Mouse (Mus musculus) T-helper 2 cell (primary cell): ENCODE results near the gene Patj.

Experiments used
- in situ Hi-C: fragments of 300-600 bp; cut with MboI, MseI; formaldehyde crosslinking; loops from one replicate; pipeline ENCODE4 v1.15.1; 2025; ENCODE audit warnings: high pct_unique_total_duplicates

Gene Patj

DNA sequence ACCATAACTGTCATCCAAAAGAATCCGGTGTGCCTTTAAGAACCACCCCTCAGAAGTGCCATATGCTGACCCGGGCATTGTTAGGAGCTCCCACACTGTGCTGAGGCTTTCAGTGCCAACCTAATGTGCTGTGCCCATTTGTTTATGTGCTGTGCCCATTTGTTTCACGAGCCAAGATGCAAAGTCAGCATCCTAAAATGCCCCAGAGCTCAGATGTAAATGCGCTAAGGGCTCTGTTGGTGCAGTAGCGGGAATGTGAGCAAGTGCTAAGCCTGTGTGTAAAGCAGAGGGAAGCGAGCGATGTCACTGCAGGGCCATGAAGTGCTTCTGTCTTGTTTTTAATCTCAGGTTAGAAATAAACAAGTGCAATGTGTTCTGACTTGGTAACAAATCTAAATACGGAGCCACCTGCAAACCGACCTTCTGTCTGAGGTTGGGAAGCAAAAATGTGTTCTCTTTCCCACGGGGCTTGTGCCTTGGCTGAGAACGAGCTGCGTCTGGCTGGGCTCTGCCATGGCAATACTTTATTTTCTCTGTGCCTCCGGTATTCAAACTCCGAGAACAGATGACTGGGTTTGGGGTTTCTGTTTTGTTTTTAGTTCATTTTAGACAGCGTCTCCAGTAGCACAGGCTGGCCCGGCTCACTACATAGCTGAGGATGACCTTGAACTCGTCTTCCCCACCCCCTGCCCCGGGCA, 239.7 kb downstream of the Patj start:
- in situ Hi-C loops, result no loop called here

DNA sequence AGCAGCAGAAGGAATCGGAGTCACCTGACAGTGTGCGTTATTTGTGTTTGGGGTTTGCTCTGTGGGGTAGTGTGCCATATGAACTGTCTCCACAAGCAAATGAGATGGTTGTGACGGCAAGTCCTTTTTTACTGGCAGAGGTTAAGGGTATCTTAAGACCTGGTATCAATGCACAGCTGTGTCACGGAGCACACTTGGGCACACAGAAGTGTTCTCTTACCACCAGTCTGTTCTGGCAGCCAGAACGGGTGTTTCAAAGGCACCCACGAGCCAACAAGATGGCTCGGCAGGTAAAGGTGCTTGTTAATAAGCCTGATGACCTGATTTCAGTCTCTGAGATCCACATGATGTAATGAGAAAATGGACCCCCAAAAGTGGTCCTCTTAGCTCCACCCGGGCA, 243.1 kb downstream of the Patj start:
- in situ Hi-C loops, result no loop called here

DNA sequence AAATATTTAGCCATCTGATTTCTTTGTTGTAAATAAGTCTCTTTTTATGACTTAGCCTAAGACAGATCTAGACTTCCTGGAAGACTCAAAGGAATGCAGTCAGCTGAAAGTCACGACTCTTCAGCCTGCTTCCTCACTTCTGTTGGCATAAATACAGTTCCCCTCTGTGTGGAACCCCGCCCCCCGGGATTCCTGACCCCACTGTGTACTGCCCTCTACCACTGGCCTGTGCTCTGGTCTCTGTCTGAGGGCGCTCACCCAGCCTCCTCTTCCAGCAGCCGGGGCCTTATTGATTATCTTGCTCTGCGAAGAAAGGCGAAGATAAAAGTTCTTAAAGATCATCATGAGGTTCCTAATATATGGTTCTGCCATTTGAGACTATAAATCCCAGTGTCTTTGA, 258.1 kb downstream of the Patj start:
- in situ Hi-C loops, result no loop called here

GRCm38 (mm10) chr4:98654419-98654821, 258.8 kb downstream of the Patj start:
- in situ Hi-C loops, result no loop called here

DNA sequence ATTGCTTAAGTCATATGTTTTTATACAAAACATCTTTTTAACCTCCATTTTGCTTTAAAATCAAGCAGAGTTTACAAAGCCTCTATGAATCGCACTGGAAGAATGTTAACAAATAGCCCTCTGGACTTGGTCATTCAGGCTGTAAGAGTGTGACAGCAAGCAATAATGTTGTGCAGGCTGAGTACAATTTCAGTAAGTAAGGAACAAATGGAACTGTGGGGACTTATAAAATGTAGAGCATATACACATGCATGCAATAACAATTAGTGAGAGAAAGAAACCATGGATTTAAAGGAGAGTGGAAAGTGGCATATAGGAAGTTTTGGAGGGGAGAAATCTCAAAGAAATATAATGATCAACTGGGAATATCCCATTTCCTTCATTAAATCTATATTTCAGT, 261.2 kb downstream of the Patj start:
- in situ Hi-C loops, result no loop called here

DNA sequence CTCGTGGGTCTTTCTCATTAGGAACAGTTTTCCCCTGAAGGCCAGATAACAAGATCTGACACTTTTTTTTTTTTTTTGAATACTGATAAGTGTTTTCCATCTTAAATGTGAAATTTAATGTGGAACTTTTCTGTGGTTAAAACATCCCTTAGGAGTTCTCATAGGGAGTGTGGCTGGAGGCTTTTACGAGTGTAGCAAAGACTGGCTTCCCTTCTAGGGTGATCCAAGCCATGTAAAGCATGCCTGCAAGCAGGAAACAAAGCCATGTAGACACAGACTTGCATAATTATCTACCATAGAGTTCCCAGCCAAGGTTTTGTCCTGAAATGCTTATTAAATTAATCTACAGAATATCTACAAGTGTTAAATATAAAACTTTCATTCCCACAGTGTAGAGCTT, 263.4 kb downstream of the Patj start:
- in situ Hi-C loops, result no loop called here

- in situ Hi-C loops, result no loop called here
Measured at GRCm38 (mm10) chr4:98660534-98660933, 264.9 kb downstream of the Patj start.

DNA sequence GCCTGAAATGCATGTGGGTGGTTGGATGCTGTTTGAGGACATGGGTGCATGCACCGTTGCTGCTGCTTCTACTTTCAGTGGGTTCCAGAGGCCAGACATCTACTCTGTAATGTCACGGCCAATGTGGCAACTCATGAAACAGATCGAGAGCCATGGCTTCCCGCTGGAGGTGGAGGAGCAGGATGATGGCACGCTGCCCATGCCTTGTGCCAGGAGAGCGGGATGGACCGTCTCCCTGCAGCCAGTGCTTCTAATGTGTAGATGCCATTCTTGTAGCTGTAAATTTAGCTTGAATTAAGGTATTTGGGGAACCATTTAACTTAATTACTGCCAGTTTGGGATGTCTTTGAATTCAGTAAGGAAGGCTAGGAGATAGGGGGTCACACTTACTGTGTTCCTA, 270.3 kb downstream of the Patj start:
- in situ Hi-C loops, result no loop called here

GRCm38 (mm10) chr4:98666451-98666850, 270.9 kb downstream of the Patj start:
- in situ Hi-C loops, result no loop called here

DNA sequence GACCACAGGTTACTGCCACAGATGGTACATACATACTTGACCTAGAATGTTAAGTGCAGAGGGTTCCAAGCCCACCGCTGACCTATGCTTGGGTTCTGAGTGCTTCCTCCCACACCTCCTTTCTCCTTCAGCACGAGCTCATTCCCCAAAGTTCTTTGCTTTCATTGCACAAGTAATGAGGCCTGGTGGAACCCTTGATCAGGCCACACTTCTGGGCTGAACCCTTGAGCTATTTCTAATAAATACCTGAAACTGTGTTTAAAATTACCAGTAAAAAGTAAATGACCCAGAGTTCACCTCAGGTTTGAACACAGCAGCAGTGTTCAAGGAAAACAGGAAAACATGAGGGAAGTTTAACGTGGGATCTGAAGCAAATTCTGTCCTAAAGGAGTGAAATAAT, 271.4 kb downstream of the Patj start:
- in situ Hi-C loops, result no loop called here

DNA sequence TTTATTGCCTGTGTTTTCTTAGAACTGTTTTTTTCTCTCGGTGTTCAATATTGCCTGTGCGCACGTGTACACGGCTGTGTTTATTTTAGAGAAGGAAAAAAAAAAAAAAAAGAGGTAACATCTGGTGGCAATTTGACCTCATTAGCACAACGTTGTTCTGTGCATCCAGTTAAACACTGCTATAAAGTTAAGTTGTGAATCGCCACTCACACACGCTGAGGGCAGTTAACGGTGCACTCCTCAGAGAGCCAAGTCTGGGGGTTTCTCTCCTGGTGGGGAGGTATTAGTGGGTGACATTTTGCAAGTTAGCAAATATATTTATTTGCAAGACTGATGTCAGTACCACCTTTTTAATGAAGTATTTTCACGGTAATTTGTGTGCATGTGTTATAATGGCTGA, 281.9 kb downstream of the Patj start:
- in situ Hi-C loops, result loop anchor here (25.0 kb wide), 2 partner anchors 340 to 540 kb away; no protein-coding TSS in a partner anchor

GRCm38 (mm10) chr4:98686678-98687267, 291.2 kb downstream of the Patj start:
- in situ Hi-C loops, result loop anchor here (25.0 kb wide), 2 partner anchors 349 to 549 kb away; no protein-coding TSS in a partner anchor

- in situ Hi-C loops, result loop anchor here (25.0 kb wide), 2 partner anchors 351 to 551 kb away; no protein-coding TSS in a partner anchor
Measured at GRCm38 (mm10) chr4:98688116-98688515, 292.5 kb downstream of the Patj start.

DNA sequence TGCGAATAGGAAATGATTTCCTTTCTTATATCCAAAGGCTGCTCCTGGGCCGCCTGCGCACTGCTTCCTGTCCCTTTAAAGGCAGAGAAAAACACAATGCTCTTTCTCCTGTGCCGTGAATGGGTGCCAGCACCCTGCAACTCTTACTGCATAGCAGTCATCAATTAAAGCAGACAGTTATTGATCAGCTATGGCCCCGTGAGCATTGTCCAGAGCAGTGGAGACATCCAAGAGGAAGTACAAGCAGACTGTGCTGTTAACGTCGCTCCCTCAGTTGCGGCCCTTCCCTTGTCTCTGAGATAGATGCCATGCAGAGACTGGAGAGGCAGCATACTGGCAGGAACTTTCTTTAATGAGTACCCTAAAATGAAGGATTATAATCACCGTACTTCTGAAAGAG, 292.9 kb downstream of the Patj start:
- in situ Hi-C loops, result loop anchor here (25.0 kb wide), 2 partner anchors 351 to 551 kb away; no protein-coding TSS in a partner anchor

- in situ Hi-C loops, result loop anchor here (25.0 kb wide), 2 partner anchors 353 to 553 kb away; no protein-coding TSS in a partner anchor
Measured at GRCm38 (mm10) chr4:98689988-98690387, 294.4 kb downstream of the Patj start.

GRCm38 (mm10) chr4:98693465-98694185, 298.0 kb downstream of the Patj start:
- in situ Hi-C loops, result loop anchor here (25.0 kb wide), 2 partner anchors 356 to 556 kb away; no protein-coding TSS in a partner anchor

DNA sequence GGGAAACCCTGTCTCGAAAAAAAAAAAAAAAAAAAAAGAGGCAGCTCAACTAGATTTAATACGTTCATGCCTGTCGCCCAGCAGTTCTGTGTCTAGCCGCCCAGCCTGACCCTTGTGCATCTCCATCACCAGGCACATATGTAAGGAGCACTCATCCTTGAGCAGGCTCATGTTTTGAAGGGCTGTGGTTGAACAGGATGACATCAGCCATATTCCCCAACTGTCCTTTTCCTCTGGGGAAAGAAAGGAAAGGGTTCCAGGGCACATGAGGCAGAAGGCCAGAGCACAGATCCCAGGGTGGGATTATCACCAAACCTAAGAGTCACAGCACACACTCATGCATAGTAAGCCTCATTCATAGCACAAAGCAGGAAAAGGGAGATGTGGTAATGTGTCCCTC, 302.3 kb downstream of the Patj start:
- in situ Hi-C loops, result loop anchor here (5.0 to 25.0 kb wide), 3 partner anchors 81 to 561 kb away; no protein-coding TSS in a partner anchor

- in situ Hi-C loops, result loop anchor here (5.0 to 25.0 kb wide), 3 partner anchors 82 to 562 kb away; no protein-coding TSS in a partner anchor
Measured at GRCm38 (mm10) chr4:98698921-98699320, 303.3 kb downstream of the Patj start.

- in situ Hi-C loops, result no loop called here
Measured at GRCm38 (mm10) chr4:98700156-98700555, 304.6 kb downstream of the Patj start.

DNA sequence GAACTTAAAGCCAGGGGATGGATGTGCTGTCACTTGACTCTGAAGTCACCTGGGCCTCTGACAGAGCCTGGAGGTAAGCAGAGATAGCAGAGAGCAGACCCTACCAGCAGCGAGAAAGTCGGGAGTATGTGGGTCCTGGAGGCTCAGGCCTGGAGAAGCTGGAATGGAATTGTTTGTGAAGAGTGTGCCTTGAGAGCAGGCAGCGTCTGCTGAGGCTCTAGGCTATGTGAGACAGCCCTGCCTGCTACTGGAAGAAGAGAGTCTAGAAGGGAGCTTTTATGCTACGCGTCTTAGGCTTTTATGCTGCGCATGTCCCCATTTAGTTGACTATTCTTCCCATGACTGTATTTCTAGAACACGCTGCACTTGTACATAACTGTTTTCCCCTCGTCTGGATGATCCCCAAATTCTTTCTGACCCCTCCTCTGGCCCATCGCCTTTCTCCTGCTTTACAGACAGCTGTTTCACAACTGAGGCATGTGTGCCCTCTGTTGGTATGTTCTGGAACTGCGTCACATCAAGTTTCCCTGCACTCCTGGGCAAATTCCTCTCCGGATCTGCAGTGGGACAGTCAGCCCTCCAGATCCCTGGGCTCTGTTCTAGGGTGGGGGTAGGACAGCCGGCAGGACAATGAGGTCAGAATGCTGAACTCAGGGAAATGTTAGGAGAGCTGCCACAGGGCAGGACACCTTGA, 306.8 kb downstream of the Patj start:
- in situ Hi-C loops, result no loop called here

- in situ Hi-C loops, result loop anchor here (10.0 kb wide), 1 partner anchor 474 kb away; no protein-coding TSS in a partner anchor
Measured at GRCm38 (mm10) chr4:98710891-98711290, 315.3 kb downstream of the Patj start.
